ENCODE assay signal across 7 mouse cellular contexts in genomic region chr7:16613461-16614170, GRCm38 (mm10). TPM values are rescaled to one million over a fixed set of nuclear protein-coding genes. Genes with fewer than 3 reads are reported as not detected.
DNase-seq lines count a peak whose midpoint lies in the region; ATAC-seq and TF ChIP-seq lines count a peak whose summit lies in the region.

No protein-coding gene starts in this region.

- H3K4me1 ChIP-seq in lung, embryonic 15.5 days: peaks cover 72% of the 10 kb centered on the region
- peaks cover 27% of the 10 kb centered on the region for H3K4me1 ChIP-seq in embryonic facial prominence, embryonic 14.5 days (ENCODE audit: control insufficient read depth, insufficient read depth, low read length)
- no peaks in the 10 kb centered on the region for H3K4me1 ChIP-seq in intestine, postnatal 0 days (replicated peaks; ENCODE audit: control insufficient read depth, insufficient read depth, low read length)
- H3K4me1 ChIP-seq in midbrain, embryonic 15.5 days: peaks cover 53% of the 10 kb centered on the region

- no peaks in the 10 kb centered on the region for H3K36me3 ChIP-seq in lung, embryonic 15.5 days
- H3K36me3 ChIP-seq in embryonic facial prominence, embryonic 14.5 days (ENCODE audit: control insufficient read depth, insufficient read depth, low read length): no peaks in the 10 kb centered on the region
- no peaks in the 10 kb centered on the region for H3K36me3 ChIP-seq in intestine, postnatal 0 days (ENCODE audit: control insufficient read depth, insufficient read depth)
- no peaks in the 10 kb centered on the region for H3K36me3 ChIP-seq in midbrain, embryonic 15.5 days (replicated peaks)

- H3K9me3 ChIP-seq in lung, embryonic 15.5 days: no peaks in the 10 kb centered on the region
- no peaks in the 10 kb centered on the region for H3K9me3 ChIP-seq in embryonic facial prominence, embryonic 14.5 days (ENCODE audit: control insufficient read depth, low read length)
- no peaks in the 10 kb centered on the region for H3K9me3 ChIP-seq in intestine, postnatal 0 days (ENCODE audit: control insufficient read depth)
- no peaks in the 10 kb centered on the region for H3K9me3 ChIP-seq in midbrain, embryonic 15.5 days

- under 1% methylated on average over 20 of the region's 20 CpGs for WGBS in lung, embryonic 15.5 days
- under 1% methylated on average over 20 of the region's 20 CpGs for WGBS in embryonic facial prominence, embryonic 14.5 days
- WGBS in intestine, postnatal 0 days: 8% methylated on average over 20 of the region's 20 CpGs
- WGBS in midbrain, embryonic 15.5 days: under 1% methylated on average over 20 of the region's 20 CpGs

- peak overlapping the region; percentile 100 for H3K27ac ChIP-seq in lung, embryonic 15.5 days
- H3K27ac ChIP-seq in embryonic facial prominence, embryonic 14.5 days (replicated peaks; ENCODE audit: low read depth, low read length): peak overlapping the region; percentile 100
- peak overlapping the region; percentile 98; the same call in 1 of the 2 replicates for H3K27ac ChIP-seq in intestine, postnatal 0 days (ENCODE audit: low read depth, low read length)
- peak overlapping the region; percentile 99 for H3K27ac ChIP-seq in midbrain, embryonic 15.5 days

- ATAC-seq in lung, embryonic 15.5 days (ENCODE audit: borderline replicate concordance, extremely low read depth, low FRiP score, low TSS enrichment): no peak
- no peak for ATAC-seq in embryonic facial prominence, embryonic 14.5 days (ENCODE audit: low read depth)
- ATAC-seq in intestine, postnatal 0 days: no peak
- no peak for ATAC-seq in midbrain, embryonic 15.5 days (replicated peaks)

- peak overlapping the region; percentile 84 for H3K4me2 ChIP-seq in lung, embryonic 15.5 days
- peak overlapping the region; percentile 66 for H3K4me2 ChIP-seq in embryonic facial prominence, embryonic 14.5 days (ENCODE audit: low read depth, low read length)
- peak overlapping the region; percentile 89 for H3K4me2 ChIP-seq in intestine, postnatal 0 days (replicated peaks; ENCODE audit: low read depth)
- H3K4me2 ChIP-seq in midbrain, embryonic 15.5 days: peak overlapping the region; percentile 86

- H3K27me3 ChIP-seq in lung, embryonic 15.5 days: no peaks in the 10 kb centered on the region
- H3K27me3 ChIP-seq in embryonic facial prominence, embryonic 14.5 days (replicated peaks; ENCODE audit: control insufficient read depth, insufficient read depth, low read length): no peaks in the 10 kb centered on the region
- H3K27me3 ChIP-seq in intestine, postnatal 0 days (replicated peaks; ENCODE audit: control insufficient read depth, insufficient read depth, low read length): 0 out of 2 replicates have a peak, but pooled peaks cover 2% of the 10 kb centered on the region
- peaks cover 3% of the 10 kb centered on the region; the same call in 1 of the 2 replicates for H3K27me3 ChIP-seq in midbrain, embryonic 15.5 days (replicated peaks)

- no peak for DNase-seq in lung, adult 18-20 months
- DNase-seq in brain, embryonic 14.5 days (ENCODE audit: low read depth): peak; percentile 52
- peak; percentile 24 for DNase-seq in embryonic facial prominence, embryonic 14.5 days (ENCODE audit: low spot score)
- DNase-seq in right cerebral cortex, postnatal 36 days (ENCODE audit: low spot score in 2 of 2): no peak

- H3K9ac ChIP-seq in lung, embryonic 15.5 days: peak overlapping the region; percentile 97
- peak overlapping the region; percentile 97 for H3K9ac ChIP-seq in embryonic facial prominence, embryonic 14.5 days (ENCODE audit: low read depth, low read length)
- peak overlapping the region; percentile 94 for H3K9ac ChIP-seq in intestine, postnatal 0 days (ENCODE audit: low read depth, low read length)
- H3K9ac ChIP-seq in midbrain, embryonic 15.5 days: peak overlapping the region; percentile 99

- peak overlapping the region; percentile 92 for H3K4me3 ChIP-seq in lung, embryonic 15.5 days
- H3K4me3 ChIP-seq in embryonic facial prominence, embryonic 14.5 days (ENCODE audit: low read depth, low read length): peak overlapping the region; percentile 84
- peak overlapping the region; percentile 98 for H3K4me3 ChIP-seq in intestine, postnatal 0 days (ENCODE audit: low read depth, low read length)
- H3K4me3 ChIP-seq in midbrain, embryonic 15.5 days: peak overlapping the region; percentile 90

- no peak for TF ChIP-seq POLR2A in brain, embryonic 14.5 days (IDR thresholded peaks at IDR 0.05; ENCODE audit: borderline replicate concordance, extremely low read depth, insufficient read depth, insufficient read length, poor library complexity, severe bottlenecking)

- no peak for TF ChIP-seq CTCF in brain, embryonic 14.5 days (IDR thresholded peaks at IDR 0.05; ENCODE audit: borderline replicate concordance, extremely low read depth, insufficient read depth, insufficient read length)
- no peak for TF ChIP-seq CTCF in intestine, postnatal 0 days (IDR thresholded peaks at IDR 0.05; ENCODE audit: low read depth)

RNA-seq across cellular contexts. Expression of gene Arhgap35, which starts 1.2 kb away (rescaled TPM):
- polyA plus RNA-seq in lung, embryonic 15.5 days (2015; fragmentation: Nextera tagmentation; extraction: Ambion mirVana): 19.1 and 19.4 TPM in 2 replicates
- polyA plus RNA-seq in brain, embryonic 14.5 days (2012; rRNA removed): 48.1 and 75.2 TPM in 2 replicates
- 22.0 and 23.0 TPM in 2 replicates for polyA plus RNA-seq in embryonic facial prominence, embryonic 14.5 days (2014; fragmentation: Nextera tagmentation; extraction: Ambion mirVana)
- polyA plus RNA-seq in intestine, postnatal 0 days (2015; fragmentation: Nextera tagmentation; extraction: Ambion mirVana): 3.3 and 3.4 TPM in 2 replicates
- 36.1 and 38.3 TPM in 2 replicates for polyA plus RNA-seq in midbrain, embryonic 15.5 days (2015; fragmentation: Nextera tagmentation; extraction: Ambion mirVana)

Comparison
In these comparisons a context has a peak if more than half of its experiments do, and no peak if none do; other contexts are left out.
1. DNase-seq: peak in brain, embryonic 14.5 days (single experiment) and embryonic facial prominence, embryonic 14.5 days (single experiment); none in lung, adult 18-20 months (0 of 2) and right cerebral cortex, postnatal 36 days (0 of 2).
2. Peak in every context shown above with its lines, with median percentiles within 50 percentile points of each other: H3K27ac ChIP-seq, H3K4me2 ChIP-seq, H3K4me3 ChIP-seq and H3K9ac ChIP-seq.